Mouse (Mus musculus) c-Kit-positive CD71-negative TER-119-negative erythroid progenitor cells, embryonic 14.5 days (primary cell): ENCODE results near the gene Pih1d3.
A peak's percentile ranks its signal among the peaks of the same experiment; 100 is the strongest.

Experiments used
- DNase-seq: peaks from one replicate; pipeline ENCODE4 v3.0.0-alpha.2; 2013; ENCODE audit warnings: low read depth

Pih1d3 gene

DNA sequence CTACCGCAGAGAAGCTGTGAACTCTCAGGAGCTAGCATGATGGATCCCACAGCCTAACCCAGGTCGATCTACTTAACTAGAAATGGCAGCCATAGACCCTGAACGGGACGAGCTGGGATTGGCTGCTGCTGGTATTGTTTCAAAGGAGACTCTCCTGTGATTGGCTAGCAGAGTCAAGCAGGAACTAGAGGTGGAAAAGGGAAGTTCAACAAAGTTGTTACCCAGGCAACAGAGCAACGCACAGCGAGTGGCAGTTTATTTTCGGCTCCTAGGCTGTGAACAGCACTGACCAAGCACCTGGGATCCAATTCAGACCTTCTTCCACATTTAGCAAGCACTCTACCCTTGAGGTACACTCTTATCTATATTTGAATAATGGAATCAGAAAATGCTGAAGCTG, at the start of gene Pih1d3, which contains the start of gene 4931428L18Rik:
TSS of gene Pih1d3 (plus strand) at position 275 of the 400 bp plus-strand sequence.
TSS of gene 4931428L18Rik (minus strand) at position 121 of the 400 bp plus-strand sequence.
- no peak for DNase-seq

DNA sequence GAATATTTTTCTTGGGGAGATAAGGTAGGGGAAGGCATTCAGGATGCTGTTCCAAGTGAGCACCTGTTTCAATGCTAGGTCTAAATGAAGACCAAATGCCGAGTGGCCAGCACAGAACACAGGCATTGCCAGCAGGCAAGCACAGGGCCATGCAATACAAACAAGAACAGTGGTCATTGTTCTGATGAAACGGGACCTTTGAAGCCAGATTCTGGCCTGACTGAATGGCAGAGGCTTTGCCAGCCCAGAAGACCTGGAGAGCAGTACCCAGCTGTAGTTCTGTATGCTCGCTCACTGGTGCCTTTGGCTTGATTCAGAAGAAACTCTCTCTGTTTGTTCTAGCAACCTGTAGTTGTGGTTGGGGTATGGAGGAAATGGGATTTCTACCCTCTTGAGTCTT, 47.2 kb upstream of the Pih1d3 start:
- no peak for DNase-seq

- DNase-seq: no peak
Measured at GRCm38 (mm10) chr1:31176101-31176500, 46.5 kb upstream of the Pih1d3 start, which contains the start of gene Lgsn. Lgsn (plus strand) TSS chr1:31176401.

DNA sequence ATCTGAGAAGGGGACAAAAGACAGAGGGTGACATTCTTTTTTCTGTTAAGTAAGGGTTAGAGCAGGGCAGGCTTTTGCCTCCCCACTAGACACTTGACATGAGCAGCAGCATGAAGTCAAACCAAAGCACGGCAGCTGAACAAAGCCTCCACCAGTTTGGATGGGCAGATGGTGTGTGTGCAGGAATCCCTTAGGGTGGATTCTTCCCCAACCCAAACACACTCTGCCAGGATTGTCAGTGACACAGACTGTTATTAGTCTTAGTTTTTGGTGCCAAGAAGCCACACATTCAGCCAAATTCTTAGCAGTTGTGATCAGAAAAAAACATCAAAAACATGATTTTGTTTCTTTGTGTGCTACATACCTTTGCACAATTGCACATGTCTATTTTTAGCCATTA, 44.4 kb upstream of the Pih1d3 start:
- no peak for DNase-seq

DNA sequence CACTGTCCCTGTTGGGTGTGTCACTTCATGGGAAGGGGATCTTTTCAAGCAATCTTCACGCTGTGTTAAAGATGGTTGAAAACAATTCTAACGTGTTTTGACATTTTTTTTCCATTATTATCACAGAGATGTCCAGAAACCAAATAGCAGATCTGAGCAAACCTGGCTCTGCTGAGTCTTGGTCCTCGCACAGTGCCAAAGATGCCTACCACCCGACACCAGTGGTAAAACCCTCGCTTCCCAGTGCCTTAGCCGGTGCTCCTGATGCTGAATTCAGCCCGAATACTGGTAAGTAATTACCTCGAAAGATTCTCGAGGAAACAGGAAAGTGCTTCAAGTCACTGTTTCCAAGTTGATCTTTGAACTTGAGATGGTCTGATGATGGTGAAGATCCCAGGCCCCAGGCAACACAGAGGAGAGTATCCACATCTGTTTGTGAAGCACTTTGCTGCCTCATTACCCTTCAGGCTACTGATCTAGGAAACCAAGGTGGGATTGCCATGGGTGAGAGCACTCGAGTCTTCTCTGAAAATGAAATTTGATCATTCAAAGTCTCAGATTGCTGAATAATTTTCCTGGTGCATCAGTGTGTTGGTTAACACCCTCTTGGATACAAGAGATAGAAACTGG, 32.3 kb upstream of the Pih1d3 start:
- no peak for DNase-seq

- DNase-seq: no peak
Measured at GRCm38 (mm10) chr1:31195633-31196032, 27.0 kb upstream of the Pih1d3 start.

DNA sequence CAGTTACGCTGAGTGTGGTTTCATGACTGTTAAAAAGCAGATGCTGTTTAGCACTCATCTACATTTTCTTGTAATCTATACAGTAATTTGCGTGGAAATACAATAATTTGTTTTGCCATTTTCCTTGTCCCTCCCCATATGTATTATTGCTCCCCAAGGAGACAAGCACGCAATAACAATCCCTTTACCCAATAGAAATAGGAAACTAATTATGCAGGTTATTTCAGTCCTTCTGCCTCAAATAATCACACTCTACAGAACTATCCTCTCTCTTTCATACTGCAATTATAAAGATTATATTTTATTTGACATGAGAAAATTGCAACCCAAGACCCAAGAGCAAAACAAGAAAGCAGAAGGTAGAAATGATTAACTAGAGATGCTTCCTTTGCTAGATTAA, 25.7 kb upstream of the Pih1d3 start:
- DNase-seq: no peak

GRCm38 (mm10) chr1:31203771-31204170, 18.9 kb upstream of the Pih1d3 start:
- DNase-seq: no peak

GRCm38 (mm10) chr1:31205346-31205745, 17.3 kb upstream of the Pih1d3 start:
- DNase-seq: no peak

- DNase-seq: no peak
Measured at GRCm38 (mm10) chr1:31205770-31206169, 16.9 kb upstream of the Pih1d3 start.

DNA sequence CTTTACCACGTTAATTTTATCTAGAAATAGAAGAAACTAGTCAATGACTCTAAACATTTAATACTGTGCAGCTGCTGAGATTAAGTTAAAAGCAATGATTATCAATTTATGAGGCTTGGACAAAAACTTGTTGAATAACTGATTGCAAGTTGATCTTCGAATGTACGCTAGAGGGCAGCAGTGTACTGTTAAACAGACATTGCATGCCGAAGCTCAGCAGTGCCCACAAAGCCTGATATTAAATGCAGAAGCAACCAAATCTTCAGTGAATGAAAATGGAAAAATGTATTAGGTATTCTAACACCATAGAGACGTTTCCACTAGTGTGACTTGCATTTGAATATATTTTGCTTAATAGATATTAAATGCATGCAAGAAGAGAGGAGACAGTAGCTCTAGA, 12.5 kb upstream of the Pih1d3 start:
- peak; percentile 23 for DNase-seq

GRCm38 (mm10) chr1:31214831-31215230, 7.8 kb upstream of the Pih1d3 start:
- DNase-seq: no peak

GRCm38 (mm10) chr1:31220599-31221250, 1.9 kb upstream of the Pih1d3 start:
- no peak for DNase-seq

GRCm38 (mm10) chr1:31233319-31234036, 10.8 kb downstream of the Pih1d3 start:
- DNase-seq: no peak

DNA sequence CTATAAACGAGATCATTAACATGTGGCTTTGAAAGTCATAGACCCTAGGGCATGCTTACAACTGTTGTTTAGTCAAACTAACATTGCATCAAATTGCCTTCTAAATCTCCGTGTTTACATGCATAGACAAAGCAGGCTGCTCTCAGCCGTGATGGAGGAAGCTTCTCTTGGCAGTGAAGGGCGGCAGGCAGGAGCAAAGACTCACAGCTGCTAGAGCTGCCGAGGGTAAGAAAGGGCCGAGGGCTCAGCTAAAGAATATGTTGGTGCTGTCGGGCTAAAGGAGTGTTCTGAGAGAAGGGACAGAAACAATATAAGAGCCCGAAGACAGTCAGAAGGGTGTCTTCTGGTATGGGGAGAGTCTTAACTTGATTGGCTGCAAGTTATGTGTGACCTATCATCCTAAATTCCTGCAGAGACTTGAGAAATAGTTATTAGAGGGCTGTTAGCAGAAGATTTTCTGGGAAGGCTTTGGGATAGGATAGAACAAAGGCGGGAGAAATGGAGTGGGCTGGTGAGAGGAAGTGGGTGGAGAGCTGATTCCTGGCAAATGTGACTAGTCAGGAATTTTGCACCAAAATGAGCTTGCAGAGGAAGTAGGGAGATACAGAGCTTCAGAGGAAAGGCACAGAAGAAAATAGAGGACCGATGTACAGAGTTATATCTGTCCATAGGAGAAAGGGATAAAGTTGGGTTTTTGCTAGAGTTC, 37.7 kb downstream of the Pih1d3 start:
- DNase-seq: no peak
